Mouse (Mus musculus) spleen, adult 2 months (tissue): ENCODE results near the gene Timp2.

Experiments used
- CTCF ChIP-seq: fragments of 200-500 bp; IDR thresholded peaks from 2 replicates; pipeline ENCODE4 v1.5.1; 2011; ENCODE audit warnings: mild to moderate bottlenecking, inconsistent platforms; ENCODE audit not compliant: insufficient read depth, insufficient read length, insufficient replicate concordance; ENCODE audit errors: extremely low read depth
- POLR2A ChIP-seq: fragments of 200-500 bp; IDR thresholded peaks from 2 replicates; pipeline ENCODE4 v1.6.1; 2011; ENCODE audit warnings: low read depth, low read length, inconsistent platforms

GRCm38 (mm10) chr11:118347391-118347790 is 8.1 kb downstream of the Timp2 start:
- no peak for TF ChIP-seq CTCF
- TF ChIP-seq POLR2A, result no peak
